Mouse (Mus musculus): ENCODE results near the gene Dgkb. TPM values are rescaled to one million over a fixed set of nuclear protein-coding genes. Genes with fewer than 3 reads are reported as not detected.

The Dgkb gene
- polyA plus RNA-seq, 1 experiment from 2014 or later, result 1.6 TPM

GRCm38 (mm10) chr12:37978498-37979187, 161.1 kb downstream of the Dgkb start:
- H3K4me3 ChIP-seq (ENCODE audit: low read depth, low read length), result no peak overlapping the region
- H3K4me1 ChIP-seq (ENCODE audit: control insufficient read depth, insufficient read depth, low read length), result no peaks in the 10 kb centered on the region
- no peak overlapping the region for H3K4me2 ChIP-seq (ENCODE audit: low read depth)
- WGBS, result 52% methylated on average over 2 of the region's 2 CpGs
- H3K27me3 ChIP-seq (ENCODE audit: control insufficient read depth, insufficient read depth, low read length), result no peaks in the 10 kb centered on the region
- ATAC-seq (ENCODE audit: insufficient read depth, low FRiP score, low TSS enrichment), result no peak
- no peak overlapping the region for H3K9ac ChIP-seq (ENCODE audit: low read length)
- no peaks in the 10 kb centered on the region for H3K9me3 ChIP-seq (ENCODE audit: control insufficient read depth, low read length)
- no peak overlapping the region for H3K27ac ChIP-seq (ENCODE audit: low read depth, low read length)
- no peaks in the 10 kb centered on the region for H3K36me3 ChIP-seq (ENCODE audit: control insufficient read depth, insufficient read depth, low read length)
- DNase-seq (ENCODE audit: low spot score), result no peak

GRCm38 (mm10) chr12:37985352-37985751, 167.8 kb downstream of the Dgkb start:
- no peak for ATAC-seq (ENCODE audit: insufficient read depth, low FRiP score, low TSS enrichment)
- no peak for DNase-seq (ENCODE audit: low spot score)
- H3K27ac ChIP-seq (ENCODE audit: low read depth, low read length), result no peak overlapping the region
- no peak overlapping the region for H3K9ac ChIP-seq (ENCODE audit: low read length)
- no peak overlapping the region for H3K4me3 ChIP-seq (ENCODE audit: low read depth, low read length)
- H3K27me3 ChIP-seq (ENCODE audit: control insufficient read depth, insufficient read depth, low read length), result no peaks in the 10 kb centered on the region
- 85% methylated on average over 1 of the region's 1 CpGs for WGBS
- H3K36me3 ChIP-seq (ENCODE audit: control insufficient read depth, insufficient read depth, low read length), result no peaks in the 10 kb centered on the region
- H3K4me2 ChIP-seq (ENCODE audit: low read depth), result no peak overlapping the region
- no peaks in the 10 kb centered on the region for H3K4me1 ChIP-seq (ENCODE audit: control insufficient read depth, insufficient read depth, low read length)
- H3K9me3 ChIP-seq (ENCODE audit: control insufficient read depth, low read length), result no peaks in the 10 kb centered on the region

GRCm38 (mm10) chr12:37988066-37988591, 170.6 kb downstream of the Dgkb start:
- no peaks in the 10 kb centered on the region for H3K27me3 ChIP-seq (ENCODE audit: control insufficient read depth, insufficient read depth, low read length)
- no peaks in the 10 kb centered on the region for H3K4me1 ChIP-seq (ENCODE audit: control insufficient read depth, insufficient read depth, low read length)
- H3K36me3 ChIP-seq (ENCODE audit: control insufficient read depth, insufficient read depth, low read length), result no peaks in the 10 kb centered on the region
- no peak overlapping the region for H3K4me2 ChIP-seq (ENCODE audit: low read depth)
- WGBS, result 67% methylated on average over 1 of the region's 1 CpGs
- H3K27ac ChIP-seq (ENCODE audit: low read depth, low read length), result no peak overlapping the region
- H3K9ac ChIP-seq (ENCODE audit: low read length), result no peak overlapping the region
- H3K4me3 ChIP-seq (ENCODE audit: low read depth, low read length), result no peak overlapping the region
- ATAC-seq (ENCODE audit: insufficient read depth, low FRiP score, low TSS enrichment) (no peak), DNase-seq (ENCODE audit: low spot score) (no peak)
- H3K9me3 ChIP-seq (ENCODE audit: control insufficient read depth, low read length), result no peaks in the 10 kb centered on the region

- DNase-seq (ENCODE audit: low spot score) (no peak), ATAC-seq (ENCODE audit: insufficient read depth, low FRiP score, low TSS enrichment) (no peak)
- Histone ChIP-seq H3K4me2 (ENCODE audit: low read depth) (no peak overlapping the region), H3K4me1 (ENCODE audit: control insufficient read depth, insufficient read depth, low read length) (no peaks in the 10 kb centered on the region), H3K4me3 (ENCODE audit: low read depth, low read length) (no peak overlapping the region), H3K9ac (ENCODE audit: low read length) (no peak overlapping the region), H3K27ac (ENCODE audit: low read depth, low read length) (no peak overlapping the region), H3K9me3 (ENCODE audit: control insufficient read depth, low read length) (no peaks in the 10 kb centered on the region), H3K36me3 (ENCODE audit: control insufficient read depth, insufficient read depth, low read length) (no peaks in the 10 kb centered on the region), H3K27me3 (ENCODE audit: control insufficient read depth, insufficient read depth, low read length) (no peaks in the 10 kb centered on the region)
- 94% methylated on average over 1 of the region's 1 CpGs for WGBS
Observed at GRCm38 (mm10) chr12:37993221-37993620, 175.7 kb downstream of the Dgkb start.

GRCm38 (mm10) chr12:37996417-37996946, 179.0 kb downstream of the Dgkb start:
- 93% methylated on average over 6 of the region's 6 CpGs for WGBS
- no peak overlapping the region for H3K9ac ChIP-seq (ENCODE audit: low read length)
- ATAC-seq (ENCODE audit: insufficient read depth, low FRiP score, low TSS enrichment) (no peak), DNase-seq (ENCODE audit: low spot score) (no peak)
- no peak overlapping the region for H3K4me2 ChIP-seq (ENCODE audit: low read depth)
- no peaks in the 10 kb centered on the region for H3K4me1 ChIP-seq (ENCODE audit: control insufficient read depth, insufficient read depth, low read length)
- no peak overlapping the region for H3K27ac ChIP-seq (ENCODE audit: low read depth, low read length)
- no peaks in the 10 kb centered on the region for H3K27me3 ChIP-seq (ENCODE audit: control insufficient read depth, insufficient read depth, low read length)
- no peaks in the 10 kb centered on the region for H3K9me3 ChIP-seq (ENCODE audit: control insufficient read depth, low read length)
- no peak overlapping the region for H3K4me3 ChIP-seq (ENCODE audit: low read depth, low read length)
- H3K36me3 ChIP-seq (ENCODE audit: control insufficient read depth, insufficient read depth, low read length), result no peaks in the 10 kb centered on the region

- ATAC-seq (ENCODE audit: insufficient read depth, low FRiP score, low TSS enrichment) (no peak), DNase-seq (ENCODE audit: low spot score) (no peak)
- Histone ChIP-seq H3K27ac (ENCODE audit: low read depth, low read length) (no peak overlapping the region), H3K4me3 (ENCODE audit: low read depth, low read length) (no peak overlapping the region), H3K36me3 (ENCODE audit: control insufficient read depth, insufficient read depth, low read length) (no peaks in the 10 kb centered on the region), H3K9me3 (ENCODE audit: control insufficient read depth, low read length) (no peaks in the 10 kb centered on the region), H3K9ac (ENCODE audit: low read length) (no peak overlapping the region), H3K4me1 (ENCODE audit: control insufficient read depth, insufficient read depth, low read length) (no peaks in the 10 kb centered on the region), H3K27me3 (ENCODE audit: control insufficient read depth, insufficient read depth, low read length) (no peaks in the 10 kb centered on the region), H3K4me2 (ENCODE audit: low read depth) (no peak overlapping the region)
- 88% methylated on average over 4 of the region's 4 CpGs for WGBS
Observed at GRCm38 (mm10) chr12:38017674-38018073, 200.1 kb downstream of the Dgkb start.

GRCm38 (mm10) chr12:38047256-38047655, 229.7 kb downstream of the Dgkb start:
- no peak overlapping the region for H3K27ac ChIP-seq (ENCODE audit: low read depth, low read length)
- H3K36me3 ChIP-seq (ENCODE audit: control insufficient read depth, insufficient read depth, low read length), result no peaks in the 10 kb centered on the region
- no peak overlapping the region for H3K4me2 ChIP-seq (ENCODE audit: low read depth)
- H3K4me1 ChIP-seq (ENCODE audit: control insufficient read depth, insufficient read depth, low read length), result no peaks in the 10 kb centered on the region
- H3K27me3 ChIP-seq (ENCODE audit: control insufficient read depth, insufficient read depth, low read length), result no peaks in the 10 kb centered on the region
- no peaks in the 10 kb centered on the region for H3K9me3 ChIP-seq (ENCODE audit: control insufficient read depth, low read length)
- ATAC-seq (ENCODE audit: insufficient read depth, low FRiP score, low TSS enrichment), result no peak
- no peak overlapping the region for H3K4me3 ChIP-seq (ENCODE audit: low read depth, low read length)
- no peak overlapping the region for H3K9ac ChIP-seq (ENCODE audit: low read length)
- DNase-seq (ENCODE audit: low spot score), result no peak
- 93% methylated on average over 5 of the region's 5 CpGs for WGBS

GRCm38 (mm10) chr12:38088224-38088623, 270.7 kb downstream of the Dgkb start:
- Histone ChIP-seq H3K9ac (ENCODE audit: low read length) (no peak overlapping the region), H3K27ac (ENCODE audit: low read depth, low read length) (no peak overlapping the region), H3K4me2 (ENCODE audit: low read depth) (no peak overlapping the region), H3K27me3 (ENCODE audit: control insufficient read depth, insufficient read depth, low read length) (no peaks in the 10 kb centered on the region), H3K36me3 (ENCODE audit: control insufficient read depth, insufficient read depth, low read length) (no peaks in the 10 kb centered on the region), H3K4me1 (ENCODE audit: control insufficient read depth, insufficient read depth, low read length) (no peaks in the 10 kb centered on the region), H3K4me3 (ENCODE audit: low read depth, low read length) (no peak overlapping the region), H3K9me3 (ENCODE audit: control insufficient read depth, low read length) (no peaks in the 10 kb centered on the region)
- DNase-seq (ENCODE audit: low spot score) (no peak), ATAC-seq (ENCODE audit: insufficient read depth, low FRiP score, low TSS enrichment) (no peak)
- WGBS, result 89% methylated on average over 3 of the region's 3 CpGs

- peak; percentile 64 for ATAC-seq (ENCODE audit: insufficient read depth, low FRiP score, low TSS enrichment)
Observed at GRCm38 (mm10) chr12:38111928-38112327, 294.4 kb downstream of the Dgkb start.

More at GRCm38 (mm10) chr12:38111928-38112327, 294.4 kb downstream of the Dgkb start:
- H3K4me1 ChIP-seq (ENCODE audit: control insufficient read depth, insufficient read depth, low read length), result no peaks in the 10 kb centered on the region
- H3K9me3 ChIP-seq (ENCODE audit: control insufficient read depth, low read length), result no peaks in the 10 kb centered on the region
- H3K4me2 ChIP-seq (ENCODE audit: low read depth), result no peak overlapping the region
- no peak overlapping the region for H3K27ac ChIP-seq (ENCODE audit: low read depth, low read length)
- no peak overlapping the region for H3K4me3 ChIP-seq (ENCODE audit: low read depth, low read length)
- H3K27me3 ChIP-seq (ENCODE audit: control insufficient read depth, insufficient read depth, low read length), result no peaks in the 10 kb centered on the region
- no peak for DNase-seq (ENCODE audit: low spot score)
- H3K9ac ChIP-seq (ENCODE audit: low read length), result no peak overlapping the region
- WGBS, result 38% methylated on average over 3 of the region's 3 CpGs
- no peaks in the 10 kb centered on the region for H3K36me3 ChIP-seq (ENCODE audit: control insufficient read depth, insufficient read depth, low read length)
